Mouse (Mus musculus): ENCODE measurements at regions not wholly inside any gene's neighbourhood (a gene's known extent, or its start where the extent isn't known, plus 50 kb on each side); places are given as distances from the start of the nearest gene placed in this dataset.

DNA sequence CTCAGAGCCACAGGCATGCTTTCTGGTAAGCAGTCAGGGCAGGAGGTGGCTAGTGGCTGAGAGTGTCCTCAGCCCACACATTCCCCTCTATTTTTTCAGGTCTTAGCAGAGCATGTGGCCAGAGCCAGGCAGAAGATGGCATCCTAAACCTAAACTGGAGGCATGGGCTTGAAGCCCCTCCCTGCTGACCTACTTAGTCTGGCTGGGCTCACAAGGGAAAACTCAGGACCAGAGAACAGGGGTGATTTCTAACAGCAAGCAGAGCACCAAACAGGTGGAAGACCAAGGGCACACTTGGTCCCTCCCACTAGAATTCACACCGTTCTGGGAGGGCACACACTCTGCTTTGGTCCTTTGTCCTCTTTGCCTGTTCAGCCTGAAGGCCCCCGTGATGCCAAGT lies 246.6 kb upstream of the Trpc7 start:
- no peak for TF ChIP-seq POLR2A (IDR thresholded peaks at IDR 0.05; ENCODE audit: low read depth, low read length)
- no peak for TF ChIP-seq MXI1 (IDR thresholded peaks at IDR 0.05; ENCODE audit: low read depth, low read length)
- TF ChIP-seq MYC (IDR thresholded peaks at IDR 0.05; ENCODE audit: low read depth, low read length), result no peak
- TF ChIP-seq USF2 (conservative IDR thresholded peaks at IDR 0.05; ENCODE audit: low read depth, low read length), result no peak
- TF ChIP-seq NELFE (IDR thresholded peaks at IDR 0.05; ENCODE audit: low read depth, low read length), result no peak
- no peak for TF ChIP-seq MAFK (IDR thresholded peaks at IDR 0.05; ENCODE audit: insufficient replicate concordance, low read length)
- no peak for TF ChIP-seq CTCF (conservative IDR thresholded peaks at IDR 0.05 in 1 of 2, IDR thresholded peaks at IDR 0.05 in 1 of 2; ENCODE audit: low read depth in 2 of 2, low read length in 2 of 2)
- no peak for TF ChIP-seq ZC3H11A (IDR thresholded peaks at IDR 0.05; ENCODE audit: low read depth, low read length)
- TF ChIP-seq HCFC1 (IDR thresholded peaks at IDR 0.05; ENCODE audit: low read depth, low read length), result no peak
- TF ChIP-seq PAX5 (IDR thresholded peaks at IDR 0.05; ENCODE audit: low read length), result no peak
- no peak for TF ChIP-seq EP300 (IDR thresholded peaks at IDR 0.05; ENCODE audit: low read length)
- no peak for TF ChIP-seq E2F4 (IDR thresholded peaks at IDR 0.05; ENCODE audit: insufficient replicate concordance, low read depth, low read length)

All from CH12.LX (cell line).